Mouse (Mus musculus): ENCODE measurements around the gene Raver2. TPM values are rescaled to one million over a fixed set of nuclear protein-coding genes. Genes with fewer than 3 reads are reported as not detected.

Raver2 gene
- polyA plus RNA-seq, 1 experiment = 0.04 TPM

Other genes with a start within 250 kb of the Raver2 start
- not detected for gene Gm10577, start 48.3 kb upstream of the Raver2 start, polyA plus RNA-seq (2012; fragmentation: generic; extraction: Trizol)
- gene Jak1, start 196.3 kb downstream of the Raver2 start, polyA plus RNA-seq (2012; fragmentation: generic; extraction: Trizol) = 33.5 TPM